Mouse (Mus musculus) kidney, adult 9 months (tissue): ENCODE measurements at regions not wholly inside any gene's neighbourhood (a gene's known extent, or its start where the extent isn't known, plus 50 kb on each side); places are given as distances from the start of the nearest gene placed in this dataset.

ENCODE experiments used
- DNase-seq: peaks from one replicate; pipeline ENCODE4 v3.0.0; 2022

DNA sequence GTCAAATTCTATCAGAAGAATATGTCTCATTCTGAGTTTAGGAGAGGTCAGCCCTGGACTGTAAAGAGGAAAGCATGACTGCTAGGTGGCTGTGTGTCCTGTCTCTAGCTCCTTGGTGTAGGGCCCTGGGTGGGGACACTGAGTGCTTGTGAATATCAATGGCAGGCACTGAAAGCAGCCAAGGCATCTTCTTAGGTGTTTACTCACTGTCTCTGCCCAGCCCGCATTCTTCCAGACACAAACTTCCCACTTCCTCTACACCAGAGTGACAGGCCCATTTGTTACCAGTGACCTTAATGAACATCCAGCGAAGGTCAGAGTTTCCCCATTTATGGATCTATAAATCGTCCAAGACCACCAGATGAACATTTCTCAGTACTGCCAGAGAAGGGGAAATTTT, 823.1 kb downstream of the Efna5 start:
- DNase-seq = no peak

DNA sequence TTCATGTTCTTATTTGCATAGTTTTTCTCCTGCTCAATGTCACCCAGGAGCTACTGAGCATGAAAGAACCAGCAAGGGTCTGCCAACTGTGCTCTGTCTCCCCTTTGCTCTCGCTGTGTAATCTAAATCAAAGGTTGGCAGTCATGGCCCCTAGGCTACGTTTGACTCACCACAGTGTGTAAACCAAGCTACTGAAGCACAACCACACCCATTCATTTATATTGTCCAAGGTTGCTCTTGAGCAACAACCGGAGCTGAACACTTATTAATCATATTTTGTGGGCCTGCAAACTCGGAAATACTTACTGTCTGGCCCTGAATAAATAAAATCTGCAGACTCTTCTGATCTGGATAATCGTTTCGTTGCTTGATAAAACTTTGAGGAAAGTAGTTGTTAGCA, 826.3 kb downstream of the Efna5 start:
- DNase-seq = no peak

DNA sequence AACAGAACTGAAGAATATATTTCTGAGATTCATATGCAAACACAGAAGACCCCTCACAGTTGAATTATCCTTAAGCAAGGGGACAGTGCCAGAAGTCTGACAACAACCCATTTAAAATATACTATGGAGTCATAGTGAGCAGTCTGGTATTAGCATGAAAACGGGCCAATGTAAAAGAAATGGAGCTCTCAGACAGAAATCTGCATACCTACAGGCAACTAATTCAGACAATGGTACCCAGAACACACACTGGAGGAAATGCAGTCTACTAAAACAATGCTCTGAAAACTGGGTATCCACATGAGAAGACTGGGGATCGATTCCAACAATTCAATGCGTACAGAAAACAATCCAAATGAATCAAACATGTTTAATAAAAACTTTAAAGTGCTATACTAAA, 832.1 kb downstream of the Efna5 start:
- DNase-seq = no peak

DNA sequence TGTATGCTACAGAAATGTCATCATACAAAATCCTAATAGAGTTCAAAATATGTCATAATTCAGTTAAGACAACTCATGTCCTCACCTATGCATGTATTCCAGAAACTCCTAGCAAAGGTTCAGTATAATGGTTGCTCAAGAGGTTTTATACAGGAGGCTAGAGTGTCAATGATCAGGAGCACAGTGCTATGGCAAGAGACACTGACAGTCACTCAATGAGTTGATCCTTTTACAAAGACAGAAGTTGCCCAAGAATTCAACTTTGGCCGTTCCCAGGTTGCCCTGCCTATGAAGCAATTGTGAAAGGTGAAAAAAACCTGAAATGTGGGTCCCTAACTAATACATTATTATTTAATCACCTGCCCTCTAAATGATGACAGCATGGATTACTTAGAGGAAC, 850.5 kb downstream of the Efna5 start:
- no peak for DNase-seq
